Mouse (Mus musculus): Measurements from ENCODE around the gene Ccnl2. TPM values are rescaled to one million over a fixed set of nuclear protein-coding genes. Genes with fewer than 3 reads are reported as not detected.

The Ccnl2 gene
- total RNA-seq, 2 experiments from 2014 or later = 79.4 to 94.2 TPM

- Histone ChIP-seq H3K4me3 (peak overlapping the region; percentile 91), H3K27ac (peak overlapping the region; percentile 89)
- DNase-seq (ENCODE audit: low spot score in 2 of 2) = no peak
- TF ChIP-seq CTCF (conservative IDR thresholded peaks at IDR 0.05) = no peak
Observed at GRCm38 (mm10) chr4:155847591-155848352, 35.5 kb downstream of the Ccnl2 start.

GRCm38 (mm10) chr4:155848434-155849095 lies 36.3 kb downstream of the Ccnl2 start:
- no peak overlapping the region for H3K27ac ChIP-seq
- TF ChIP-seq CTCF (conservative IDR thresholded peaks at IDR 0.05) = no peak
- H3K4me3 ChIP-seq = peak overlapping the region; percentile 91
- no peak for DNase-seq (ENCODE audit: low spot score in 2 of 2)

GRCm38 (mm10) chr4:155849391-155849790 lies 37.1 kb downstream of the Ccnl2 start:
- H3K4me3 ChIP-seq = no peak overlapping the region
- no peak for TF ChIP-seq CTCF (conservative IDR thresholded peaks at IDR 0.05)
- DNase-seq (ENCODE audit: low spot score in 2 of 2) = no peak
- no peak overlapping the region for H3K27ac ChIP-seq

- Histone ChIP-seq H3K27ac (no peak overlapping the region), H3K4me3 (no peak overlapping the region)
- no peak for TF ChIP-seq CTCF (conservative IDR thresholded peaks at IDR 0.05)
- no peak for DNase-seq (ENCODE audit: low spot score in 2 of 2)
Observed at GRCm38 (mm10) chr4:155849792-155850451, 37.6 kb downstream of the Ccnl2 start.

- DNase-seq (ENCODE audit: low spot score in 2 of 2) = no peak
- Histone ChIP-seq H3K27ac (no peak overlapping the region), H3K4me3 (no peak overlapping the region)
- TF ChIP-seq CTCF (conservative IDR thresholded peaks at IDR 0.05) = no peak
Observed at GRCm38 (mm10) chr4:155851368-155851767, 39.1 kb downstream of the Ccnl2 start.

- no peak overlapping the region for H3K27ac ChIP-seq
- H3K4me3 ChIP-seq = no peak overlapping the region
- TF ChIP-seq CTCF (conservative IDR thresholded peaks at IDR 0.05) = no peak
- no peak for DNase-seq (ENCODE audit: low spot score in 2 of 2)
Observed at GRCm38 (mm10) chr4:155851951-155852411, 39.7 kb downstream of the Ccnl2 start.

- TF ChIP-seq CTCF (conservative IDR thresholded peaks at IDR 0.05) = no peak
- no peak overlapping the region for H3K27ac ChIP-seq
- DNase-seq (ENCODE audit: low spot score in 2 of 2) = no peak
- H3K4me3 ChIP-seq = no peak overlapping the region
Observed at GRCm38 (mm10) chr4:155853421-155853820, 41.1 kb downstream of the Ccnl2 start.

- no peak overlapping the region for H3K27ac ChIP-seq
- no peak for DNase-seq (ENCODE audit: low spot score in 2 of 2)
- no peak overlapping the region for H3K4me3 ChIP-seq
- no peak for TF ChIP-seq CTCF (conservative IDR thresholded peaks at IDR 0.05)
Observed at GRCm38 (mm10) chr4:155854991-155855390, 42.7 kb downstream of the Ccnl2 start.

GRCm38 (mm10) chr4:155856071-155856470 lies 43.8 kb downstream of the Ccnl2 start:
- DNase-seq (ENCODE audit: low spot score in 2 of 2) = no peak
- H3K4me3 ChIP-seq = no peak overlapping the region
- H3K27ac ChIP-seq = no peak overlapping the region
- TF ChIP-seq CTCF (conservative IDR thresholded peaks at IDR 0.05) = no peak

GRCm38 (mm10) chr4:155856881-155857280 lies 44.6 kb downstream of the Ccnl2 start:
- no peak for DNase-seq (ENCODE audit: low spot score in 2 of 2)
- no peak for TF ChIP-seq CTCF (conservative IDR thresholded peaks at IDR 0.05)
- Histone ChIP-seq H3K27ac (no peak overlapping the region), H3K4me3 (no peak overlapping the region)

- no peak overlapping the region for H3K27ac ChIP-seq
- no peak for TF ChIP-seq CTCF (conservative IDR thresholded peaks at IDR 0.05)
- H3K4me3 ChIP-seq = no peak overlapping the region
- DNase-seq (ENCODE audit: low spot score in 2 of 2) = no peak
Observed at GRCm38 (mm10) chr4:155859318-155859717, 47.0 kb downstream of the Ccnl2 start.

- no peak for TF ChIP-seq CTCF (conservative IDR thresholded peaks at IDR 0.05)
- no peak overlapping the region for H3K27ac ChIP-seq
- no peak for DNase-seq (ENCODE audit: low spot score in 2 of 2)
- no peak overlapping the region for H3K4me3 ChIP-seq
Observed at GRCm38 (mm10) chr4:155861787-155862186, 49.5 kb downstream of the Ccnl2 start.

- no peak for DNase-seq (ENCODE audit: low spot score in 2 of 2)
- Histone ChIP-seq H3K4me3 (no peak within 1 kb of the TSS), H3K27ac (no peak within 1 kb of the TSS)
- TF ChIP-seq CTCF (conservative IDR thresholded peaks at IDR 0.05) = no peak
Observed at GRCm38 (mm10) chr4:155863001-155863400, 50.7 kb downstream of the Ccnl2 start, which contains the start of gene Tas1r3. Tas1r3 (minus strand) TSS chr4:155863362.

Measured in layer of hippocampus, adult 2 months (tissue).